Mouse (Mus musculus): ENCODE measurements around the gene Ren1.

Gene Ren1

DNA sequence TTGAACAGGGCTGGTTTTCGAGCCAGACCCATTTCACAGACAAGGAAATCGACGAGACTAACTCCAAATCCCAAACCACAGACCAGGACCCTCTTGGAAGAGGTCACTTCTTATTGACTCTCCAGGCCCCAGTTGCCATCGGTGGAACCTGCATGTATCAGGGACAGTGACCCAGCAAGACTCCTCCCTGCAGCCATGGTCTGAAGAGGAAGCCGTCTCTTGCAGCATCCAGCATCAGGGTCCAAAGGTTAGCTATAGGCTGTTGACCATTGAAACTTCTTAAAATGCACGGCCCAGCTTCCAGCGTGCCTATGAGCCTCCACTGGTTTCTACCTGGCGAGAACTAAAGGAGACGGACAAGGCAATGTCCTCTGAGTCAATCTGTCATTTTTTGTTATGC lies 59.5 kb downstream of the Ren1 start:
- no peak for DNase-seq (ENCODE audit: low spot score)
